Mouse (Mus musculus) testis, adult 2 months (tissue): ENCODE data around the gene Tsc22d3. TPM values are rescaled to one million over a fixed set of nuclear protein-coding genes. Genes with fewer than 3 reads are reported as not detected.
"Not testable (repeated sequence)": the region's sequence is repeated elsewhere in the genome, so short reads cannot be mapped to it uniquely, and the experiment has no call there.

Experiments used
- H3K27ac ChIP-seq: fragments of 200-500 bp; 2 replicates; pipeline ENCODE4 v1.5.1; 2012; ENCODE audit warnings: low read depth, low read length; ENCODE audit not compliant: control insufficient read depth, insufficient read depth
- H3K27me3 ChIP-seq: fragments of 200-500 bp; 2 replicates; pipeline ENCODE4 v1.6.1; 2012; ENCODE audit warnings: mild to moderate bottlenecking, low read length, moderate library complexity; ENCODE audit not compliant: control insufficient read depth, insufficient read depth
- H3K36me3 ChIP-seq: fragments of 200-500 bp; 2 replicates; pipeline ENCODE4 v1.6.1; 2012; ENCODE audit warnings: mild to moderate bottlenecking, low read length; ENCODE audit not compliant: control insufficient read depth, insufficient read depth
- H3K4me1 ChIP-seq: fragments of 200-500 bp; 2 replicates; pipeline ENCODE4 v1.6.1; 2012; ENCODE audit warnings: low read length; ENCODE audit not compliant: control insufficient read depth, insufficient read depth
- H3K4me3 ChIP-seq: fragments of 200-500 bp; 2 replicates; pipeline ENCODE4 v1.5.1; 2012; ENCODE audit warnings: low read depth, mild to moderate bottlenecking, low read length, moderate library complexity, mixed read lengths; ENCODE audit not compliant: control insufficient read depth
- CTCF ChIP-seq: fragments of 200-500 bp; IDR thresholded peaks from 2 replicates; pipeline ENCODE4 v1.5.1; 2012; ENCODE audit warnings: low read depth, mild to moderate bottlenecking, inconsistent platforms, low read length, moderate library complexity; ENCODE audit not compliant: control insufficient read depth, insufficient read depth, insufficient replicate concordance
- POLR2A ChIP-seq: fragments of 200-500 bp; IDR thresholded peaks from 2 replicates; pipeline ENCODE4 v1.6.1; 2012; ENCODE audit warnings: low read depth, mild to moderate bottlenecking, inconsistent platforms, low read length, moderate library complexity; ENCODE audit not compliant: control insufficient read depth
- polyA plus RNA-seq: library from polyadenylated mRNA; depleted of rRNA; stranded (reverse); fragments of >200 nt; gene quantifications from 2 replicates; pipeline ENCODE4 v1.2.3, GENCODE M21; 2012

Gene Tsc22d3
- polyA plus RNA-seq, 1 experiment, result 11.3 TPM

- TF ChIP-seq POLR2A (no peak), CTCF (no peak)
- Histone ChIP-seq H3K36me3 (no peaks in the 10 kb centered on the region), H3K4me3 (no peak overlapping the region), H3K27me3 (no peaks in the 10 kb centered on the region), H3K27ac (no peak overlapping the region), H3K4me1 (peaks cover 9% of the 10 kb centered on the region)
These were observed 94.8 kb downstream of the Tsc22d3 start for GRCm38 (mm10) chrX:140505497-140506238.

- H3K36me3 ChIP-seq, result no peaks in the 10 kb centered on the region
- no peak overlapping the region for H3K27ac ChIP-seq
- H3K4me1 ChIP-seq, result peaks cover 9% of the 10 kb centered on the region
- H3K4me3 ChIP-seq, result no peak overlapping the region
- TF ChIP-seq CTCF (peak; percentile 27; the same call in 1 of the 2 replicates), POLR2A (no peak)
- H3K27me3 ChIP-seq, result no peaks in the 10 kb centered on the region
These were observed 96.6 kb downstream of the Tsc22d3 start for GRCm38 (mm10) chrX:140503905-140504304.

GRCm38 (mm10) chrX:140501401-140502301 is 98.8 kb downstream of the Tsc22d3 start:
- H3K27me3 ChIP-seq, result no peaks in the 10 kb centered on the region
- no peaks in the 10 kb centered on the region for H3K36me3 ChIP-seq
- H3K4me1 ChIP-seq, result peaks cover 9% of the 10 kb centered on the region
- no peak overlapping the region for H3K27ac ChIP-seq
- no peak overlapping the region for H3K4me3 ChIP-seq
- TF ChIP-seq CTCF (no peak), POLR2A (no peak)

- TF ChIP-seq CTCF (no peak), POLR2A (no peak)
- no peak overlapping the region for H3K4me3 ChIP-seq
- H3K4me1 ChIP-seq, result no peaks in the 10 kb centered on the region; the same call in 1 of the 2 replicates
- no peak overlapping the region for H3K27ac ChIP-seq
- H3K36me3 ChIP-seq, result no peaks in the 10 kb centered on the region
- H3K27me3 ChIP-seq, result no peaks in the 10 kb centered on the region
These were observed 100.2 kb downstream of the Tsc22d3 start for GRCm38 (mm10) chrX:140500306-140500705.

- not testable (repeated sequence) for H3K27me3 ChIP-seq, H3K27ac ChIP-seq, H3K4me3 ChIP-seq, H3K36me3 ChIP-seq, H3K4me1 ChIP-seq
These were observed 102.0 kb downstream of the Tsc22d3 start for GRCm38 (mm10) chrX:140498431-140498830.

GRCm38 (mm10) chrX:140494170-140494569 is 106.3 kb downstream of the Tsc22d3 start:
- Histone ChIP-seq H3K27me3 (no peaks in the 10 kb centered on the region), H3K4me3 (no peak overlapping the region), H3K4me1 (no peaks in the 10 kb centered on the region), H3K27ac (no peak overlapping the region), H3K36me3 (no peaks in the 10 kb centered on the region)
- TF ChIP-seq POLR2A, result no peak
- TF ChIP-seq CTCF, result no peak

GRCm38 (mm10) chrX:140493527-140494029 is 106.9 kb downstream of the Tsc22d3 start:
- TF ChIP-seq CTCF (no peak), POLR2A (no peak)
- Histone ChIP-seq H3K4me1 (no peaks in the 10 kb centered on the region), H3K36me3 (no peaks in the 10 kb centered on the region), H3K27me3 (no peaks in the 10 kb centered on the region), H3K4me3 (no peak overlapping the region), H3K27ac (no peak overlapping the region)
